Mouse (Mus musculus) lung, adult 18-20 months (tissue): Measurements from ENCODE around the gene Cdh24.
A peak's percentile ranks its signal among the peaks of the same experiment; 100 is the strongest.
"Not testable (repeated sequence)": the region's sequence is repeated elsewhere in the genome, so short reads cannot be mapped to it uniquely, and the experiment has no call there.

Source experiments
- DNase-seq, 2 experiments: peaks; one replicate each; pipeline ENCODE4 v3.0.0; 2022; ENCODE audit warnings: mixed read lengths in 2 of 2

Cdh24 gene

GRCm38 (mm10) chr14:54642224-54642944 lies 1.2 kb upstream of the Cdh24 start:
- DNase-seq: no peak

GRCm38 (mm10) chr14:54640946-54641304 lies 239 bp downstream of the Cdh24 start, which contains the start of gene Gm17606:
Gene Gm17606, plus strand, starts transcription at chr14:54640952.
- DNase-seq: no peak

DNA sequence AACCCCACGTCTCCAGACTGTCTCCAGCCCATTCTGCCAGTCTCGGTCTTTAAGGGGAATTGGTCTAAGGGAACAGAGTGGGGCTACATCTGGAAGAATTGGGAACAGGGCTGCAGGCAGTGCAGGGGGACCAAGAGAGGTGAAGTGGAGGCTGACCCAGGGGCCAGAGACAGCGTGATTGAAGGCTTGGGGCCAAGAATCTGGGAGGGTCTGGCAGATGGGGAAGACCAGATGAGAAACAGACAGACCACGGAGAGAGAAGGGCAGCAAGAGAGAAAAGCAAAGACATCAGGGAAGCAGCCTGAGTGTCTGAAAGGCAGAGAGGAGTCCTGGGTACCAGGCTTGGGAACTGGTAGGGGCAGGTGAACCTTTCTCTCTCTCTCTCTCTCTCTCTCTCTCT lies 1.0 kb downstream of the Cdh24 start:
- no peak for DNase-seq

DNA sequence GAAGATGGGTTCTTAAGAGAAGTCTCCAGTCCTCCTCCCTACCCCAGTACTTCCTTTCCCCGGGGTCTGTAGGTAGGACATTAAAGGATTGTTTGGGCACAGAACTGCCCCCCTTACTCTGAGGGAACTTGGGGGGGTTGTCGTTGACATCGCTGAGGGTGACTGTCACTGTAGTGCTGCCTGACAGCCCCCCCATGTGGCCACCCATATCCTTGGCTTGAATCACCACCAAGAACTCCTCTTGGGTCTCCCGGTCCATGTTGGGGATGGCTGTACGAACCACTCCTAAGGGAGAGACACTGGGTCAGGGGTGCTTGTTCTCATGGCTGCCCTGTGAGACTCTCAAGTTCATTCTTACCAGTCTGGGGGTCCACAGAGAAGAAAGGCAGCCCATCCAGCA lies 3.0 kb downstream of the Cdh24 start:
- DNase-seq: no peak

GRCm38 (mm10) chr14:54636954-54637353 lies 4.2 kb downstream of the Cdh24 start:
- peak in 1 of 2 experiments; percentile 45 for DNase-seq

DNA sequence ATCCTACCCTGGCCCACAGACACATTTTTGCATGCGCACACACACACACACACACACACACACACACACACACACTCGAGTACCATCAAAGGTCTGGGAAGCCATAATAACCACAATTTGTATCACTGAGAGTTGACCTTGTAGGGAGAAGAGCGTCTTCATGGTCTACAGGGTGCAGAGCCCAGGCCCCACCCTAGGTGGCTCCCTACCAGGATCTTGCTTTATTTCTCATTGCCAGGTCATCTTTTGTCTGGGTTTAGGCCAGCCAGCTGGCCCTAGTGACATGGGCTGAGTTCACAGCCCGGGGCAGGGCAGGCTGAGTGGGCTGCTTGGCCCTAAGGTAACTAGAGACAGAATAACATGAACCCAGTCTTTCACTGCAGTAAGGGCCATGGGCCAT lies 7.0 kb downstream of the Cdh24 start:
- no peak for DNase-seq

DNA sequence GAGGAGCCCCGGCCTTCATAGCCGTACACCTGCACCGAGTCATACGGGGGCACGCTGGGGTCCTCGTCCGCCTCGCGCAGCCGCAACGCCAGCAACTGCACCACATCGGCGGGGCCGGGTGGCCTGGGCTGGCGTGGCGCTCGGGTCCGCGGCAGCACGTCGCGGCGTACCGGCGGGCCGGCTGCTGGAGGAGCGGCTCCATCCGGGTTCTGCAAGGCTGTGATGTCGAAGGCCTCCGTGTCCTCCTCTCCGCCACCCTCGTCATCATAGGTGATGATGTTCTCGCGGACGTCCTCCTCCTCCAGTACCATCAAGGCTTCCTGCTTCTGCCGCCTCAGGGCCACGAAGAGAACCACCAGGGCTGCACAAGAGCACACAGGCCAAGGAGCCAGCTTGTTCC lies 8.9 kb downstream of the Cdh24 start:
- DNase-seq: no peak

- DNase-seq: no peak
Measured at GRCm38 (mm10) chr14:54631240-54631599, 9.9 kb downstream of the Cdh24 start.

- DNase-seq: no peak
Measured at GRCm38 (mm10) chr14:54630583-54631239, 10.5 kb downstream of the Cdh24 start.

- DNase-seq: no peak
Measured at GRCm38 (mm10) chr14:54629797-54630196, 11.4 kb downstream of the Cdh24 start.

GRCm38 (mm10) chr14:54628103-54628502 lies 13.1 kb downstream of the Cdh24 start:
- DNase-seq: no peak

DNA sequence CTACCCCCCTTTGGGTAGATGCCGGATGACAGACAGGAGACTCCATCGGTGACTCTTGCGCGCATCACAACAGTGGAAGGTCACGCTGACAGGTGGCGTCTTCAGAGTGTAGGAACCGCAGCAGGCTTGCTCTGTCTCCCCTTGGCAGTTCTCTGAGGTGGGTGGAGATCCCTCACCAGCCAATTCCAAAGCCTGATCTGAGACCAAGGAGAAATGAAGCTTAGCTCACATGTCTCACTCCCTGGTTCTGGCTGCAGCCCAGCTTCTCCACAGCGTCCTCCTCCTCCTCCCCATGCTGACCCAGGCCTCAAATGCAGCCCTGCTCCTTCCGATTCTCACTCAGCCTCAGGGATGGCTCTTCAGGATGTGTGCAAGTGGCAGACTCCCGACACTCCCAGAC lies 16.2 kb downstream of the Cdh24 start:
- DNase-seq: no peak

DNA sequence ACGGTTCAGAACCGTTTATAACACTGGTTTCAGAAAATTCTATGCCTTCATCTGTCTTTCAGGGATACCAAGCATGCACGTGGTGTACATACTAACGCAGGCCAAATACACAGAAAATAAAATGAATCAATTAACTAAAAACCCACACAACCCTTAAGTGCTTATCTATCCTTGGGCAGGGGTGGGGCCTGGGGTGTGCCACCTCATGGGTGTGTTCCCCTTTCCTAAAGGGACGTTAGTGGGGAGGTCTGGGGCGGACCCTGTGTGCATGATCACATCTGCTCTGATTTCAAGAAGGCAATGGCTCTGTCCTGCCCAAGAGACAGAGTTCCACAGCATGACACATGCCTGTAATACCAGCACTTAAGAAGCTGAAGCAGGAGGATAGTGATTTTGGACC lies 17.8 kb downstream of the Cdh24 start:
- no peak for DNase-seq

DNA sequence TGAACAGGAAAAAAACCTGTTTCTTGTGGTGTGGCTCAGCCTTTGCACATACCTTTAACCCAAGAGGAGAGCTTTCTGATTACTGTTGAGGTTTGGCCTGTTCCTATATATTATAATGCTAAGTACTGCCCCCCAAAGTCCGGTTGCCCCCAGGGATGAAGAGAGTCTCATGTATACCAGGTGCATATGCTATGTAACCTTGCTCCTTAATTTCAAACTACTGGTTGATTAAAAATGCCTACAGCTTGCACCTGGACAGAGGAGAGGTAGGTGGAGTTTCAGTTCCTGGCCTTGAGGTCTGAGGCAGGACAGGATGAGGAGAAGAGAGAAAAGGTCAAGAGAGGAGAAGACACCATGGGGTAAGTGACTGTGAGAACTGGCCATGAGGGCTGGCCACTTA lies 20.0 kb downstream of the Cdh24 start, which contains the start of gene Psmb11:
Gene Psmb11 (plus strand): TSS at position 301 of the 400 bp plus-strand sequence.
- DNase-seq: no peak

DNA sequence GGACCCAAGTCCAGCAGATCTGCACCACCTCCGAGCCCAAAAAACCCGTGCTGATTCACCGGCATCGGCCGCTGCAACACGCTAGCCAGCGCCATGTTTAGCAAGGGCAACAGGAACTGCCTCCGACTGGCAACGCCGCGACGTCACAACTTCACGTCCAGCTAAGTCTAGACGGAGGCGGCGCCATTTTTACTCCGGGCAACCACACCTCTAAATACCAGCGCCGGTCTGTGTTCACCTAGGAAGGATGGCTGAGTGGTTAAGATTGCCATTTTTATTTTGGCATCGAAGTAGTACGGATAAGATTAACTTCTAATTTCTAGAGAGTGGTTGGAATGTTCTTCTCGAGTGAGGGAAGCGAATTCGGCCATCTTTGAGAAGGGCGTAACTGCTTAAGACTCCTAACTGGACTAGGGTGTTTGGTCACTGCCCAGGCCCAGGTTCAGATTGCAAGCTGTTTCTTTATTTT lies 23.2 kb downstream of the Cdh24 start, which contains the start of gene Psmb5:
Gene Psmb5 (minus strand): TSS at position 126 of the 469 bp plus-strand sequence.
- DNase-seq: peak; percentile 87 to 90

DNA sequence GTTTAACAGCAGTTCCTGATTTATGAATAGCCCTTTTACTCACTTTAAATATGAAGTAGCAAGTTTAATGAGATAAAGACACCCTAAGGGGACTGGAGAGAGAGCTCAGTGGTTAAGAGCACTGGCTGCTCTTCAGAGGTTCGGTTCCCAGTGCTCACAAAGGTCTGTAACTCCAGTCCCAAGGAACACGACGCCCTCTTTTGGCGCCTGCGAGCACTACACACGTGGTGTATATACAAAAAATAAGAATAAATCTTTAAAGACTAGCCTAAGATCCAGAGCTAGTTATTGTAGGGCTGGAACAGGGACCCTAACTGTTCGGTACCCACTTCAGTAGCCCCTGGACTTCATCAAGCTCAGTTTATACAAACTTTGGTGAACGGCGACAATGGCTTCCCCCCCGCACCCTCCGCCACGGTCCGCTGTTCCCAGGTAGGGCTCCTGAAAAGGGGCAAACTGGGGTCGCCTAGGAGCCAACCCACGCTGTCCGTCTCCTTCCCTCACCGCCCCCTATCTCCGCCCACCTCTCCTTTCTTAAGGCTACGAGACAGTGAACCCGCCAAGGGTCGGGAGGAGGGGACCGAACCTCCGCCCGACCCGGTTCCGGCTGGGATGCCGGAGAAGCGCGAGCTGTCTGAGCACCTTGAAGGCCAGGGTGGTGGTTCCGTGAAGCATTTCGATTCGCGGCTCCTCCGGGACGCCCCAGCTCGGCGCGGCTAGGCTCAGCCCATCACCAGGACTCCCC lies 23.8 kb downstream of the Cdh24 start:
- DNase-seq: no peak

- no peak for DNase-seq
Measured at GRCm38 (mm10) chr14:54616226-54616825, 24.8 kb downstream of the Cdh24 start.

- DNase-seq: not testable (repeated sequence)
Measured at GRCm38 (mm10) chr14:54614130-54614529, 27.0 kb downstream of the Cdh24 start.

DNA sequence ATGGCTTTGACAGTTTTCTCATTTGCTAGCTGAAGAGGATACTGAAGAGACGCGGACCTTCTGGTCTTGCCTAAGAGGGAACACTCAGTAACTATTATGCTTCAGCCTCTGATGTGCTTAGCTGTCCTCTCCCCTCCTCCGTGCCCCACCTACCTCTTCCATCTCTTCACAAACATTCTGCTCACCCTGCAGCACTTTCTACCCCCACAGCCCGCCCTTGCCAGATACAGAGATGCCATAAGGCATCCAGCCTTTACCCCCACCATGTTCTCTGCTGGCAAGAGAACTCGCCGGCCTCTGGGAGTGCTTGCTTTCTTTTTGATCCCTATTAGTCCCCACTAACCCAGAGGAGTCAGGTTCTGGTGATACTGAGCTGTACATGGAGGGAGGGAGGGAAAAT lies 30.5 kb downstream of the Cdh24 start:
- no peak for DNase-seq

GRCm38 (mm10) chr14:54609962-54610361 lies 31.2 kb downstream of the Cdh24 start:
- DNase-seq: peak in 1 of 2 experiments; percentile 19

DNA sequence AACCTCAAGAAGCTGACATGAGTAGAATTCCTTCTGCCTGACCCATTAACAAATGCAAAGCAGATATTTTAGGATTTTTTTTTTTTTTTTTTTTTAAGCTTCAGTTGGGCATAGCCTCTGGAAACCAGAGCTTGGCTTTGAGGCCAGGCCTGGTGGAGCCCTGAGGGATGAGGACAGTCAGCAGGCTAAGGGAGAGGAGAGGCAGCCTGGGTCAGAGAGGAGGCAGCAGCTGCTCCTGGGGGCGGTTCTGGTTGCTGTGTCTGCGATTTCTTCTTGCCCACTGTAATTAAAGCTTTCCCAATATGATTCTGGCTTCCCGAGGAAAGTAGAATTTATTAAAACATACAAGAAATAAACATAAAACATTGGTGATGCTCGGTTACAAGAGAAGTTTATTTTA lies 31.9 kb downstream of the Cdh24 start:
- no peak for DNase-seq

DNA sequence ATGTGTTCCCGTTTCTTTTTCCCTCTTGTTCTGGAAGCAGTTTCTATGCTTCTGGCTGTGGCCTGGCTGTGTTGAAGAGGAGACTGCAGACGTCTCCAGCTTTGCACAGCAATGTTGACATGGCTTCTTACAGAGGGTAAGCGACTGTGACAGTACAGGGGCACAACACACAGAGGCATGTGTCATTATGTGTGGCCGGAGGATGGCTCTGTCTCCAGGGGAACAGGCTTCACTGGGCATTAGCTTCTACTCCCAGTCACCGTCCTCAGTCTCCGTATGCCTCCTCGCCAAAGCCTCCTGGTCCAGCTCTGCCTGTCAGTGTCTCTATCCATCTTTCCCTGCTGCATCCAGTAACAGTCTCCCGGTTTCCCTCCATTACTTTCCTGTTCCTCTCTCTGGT lies 33.9 kb downstream of the Cdh24 start:
- DNase-seq: no peak

DNA sequence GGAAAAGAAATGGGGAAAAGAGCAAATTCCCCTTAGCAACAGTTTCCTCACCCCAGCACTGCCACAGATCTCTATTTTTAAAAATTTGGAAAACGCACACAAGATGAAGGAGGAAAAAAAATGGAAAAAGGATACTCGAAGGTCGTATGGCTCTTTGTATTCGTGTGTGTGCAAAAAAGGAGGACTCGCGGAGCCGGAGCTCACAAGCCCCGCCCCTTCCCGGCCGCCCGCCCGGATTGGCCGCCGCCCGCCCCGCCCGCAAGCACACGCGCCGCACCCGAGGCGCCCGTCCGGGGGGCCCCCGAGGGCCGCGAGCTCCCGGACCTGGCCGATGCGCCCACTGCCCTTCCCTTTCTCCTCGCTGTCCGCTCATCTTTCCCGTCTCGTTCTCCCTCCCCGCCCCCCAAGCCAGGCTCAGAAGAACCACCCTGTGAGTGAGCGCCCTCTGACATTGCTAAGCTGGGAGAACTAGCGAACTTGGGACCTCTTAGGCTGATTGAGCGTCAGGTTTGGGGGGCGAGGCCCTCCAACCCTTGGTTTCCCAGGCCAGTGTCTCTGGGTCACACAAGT lies 35.3 kb downstream of the Cdh24 start, which contains the start of gene 4931414P19Rik:
Gene 4931414P19Rik (minus strand): TSS at position 242 of the 570 bp plus-strand sequence.
- peak; percentile 76 to 83 for DNase-seq
